Mouse (Mus musculus) CH12.LX (cell line): ENCODE data around the gene Clcn7. TPM values are rescaled to one million over a fixed set of nuclear protein-coding genes. Genes with fewer than 3 reads are reported as not detected.

Source experiments
- DNase-seq: peaks from one replicate; pipeline ENCODE4 v3.0.0-alpha.2; 2013; ENCODE audit errors: extremely low read depth
- H3K27ac ChIP-seq: 2 replicates; pipeline ENCODE4 v1.5.1; 2012; ENCODE audit warnings: low read depth, mild to moderate bottlenecking, control low read depth, moderate library complexity; ENCODE audit not compliant: insufficient read depth
- H3K27me3 ChIP-seq: replicated peaks from 2 replicates; pipeline ENCODE3; 2012; ENCODE audit warnings: inconsistent platforms
- H3K36me3 ChIP-seq, 2 experiments: replicated peaks in 1 of 2; 2 replicates each; pipeline versions ENCODE3 to v1.6.1; 2012; ENCODE audit warnings: inconsistent platforms in 1 of 2, low read length in 1 of 2, mild to moderate bottlenecking in 1 of 2, mixed read lengths in 1 of 2, moderate library complexity in 1 of 2; ENCODE audit not compliant: control insufficient read depth in 1 of 2, insufficient read depth in 1 of 2
- H3K4me1 ChIP-seq, 2 experiments: 2 replicates each; pipeline ENCODE4 v1.6.1; 2012; ENCODE audit warnings: inconsistent platforms in 1 of 2, moderate library complexity in 1 of 2; ENCODE audit not compliant: insufficient read depth in 2 of 2, control insufficient read depth in 1 of 2
- H3K4me2 ChIP-seq: 2 replicates; pipeline ENCODE4 v1.6.1; 2012; ENCODE audit warnings: low read depth, mild to moderate bottlenecking, control low read depth; ENCODE audit not compliant: poor library complexity, insufficient read depth, severe bottlenecking
- H3K4me3 ChIP-seq, 3 experiments: fragments of 150-350 bp in 1 of 3; sonication (generic) in 1 of 3; replicated peaks in 1 of 3; 2 replicates each; pipeline versions ENCODE3 to v1.5.1; 2011 to 2012; ENCODE audit warnings: low read depth in 2 of 3, low read length in 2 of 3, mild to moderate bottlenecking in 2 of 3, moderate library complexity in 2 of 3, control low read depth in 1 of 3, improper control_type of control experiment in 1 of 3, inconsistent platforms in 1 of 3, mixed read lengths in 1 of 3; ENCODE audit not compliant: poor library complexity in 1 of 3
- H3K79me2 ChIP-seq: replicated peaks from 2 replicates; pipeline ENCODE4 v1.6.1; 2012; ENCODE audit warnings: mild to moderate bottlenecking, moderate library complexity; ENCODE audit not compliant: control insufficient read depth, poor library complexity, insufficient read depth, severe bottlenecking; ENCODE audit errors: extremely low read depth
- H3K9ac ChIP-seq: 2 replicates; pipeline ENCODE4 v1.6.1; 2012; ENCODE audit warnings: low read depth, mild to moderate bottlenecking, control low read depth, moderate library complexity; ENCODE audit not compliant: insufficient read depth
- H3K9me3 ChIP-seq: replicated peaks from 2 replicates; pipeline ENCODE3; 2012; ENCODE audit warnings: low read length, inconsistent platforms, mixed read lengths
- BHLHE40 ChIP-seq: IDR thresholded peaks from 2 replicates; pipeline ENCODE4 v1.6.1; 2011; ENCODE audit warnings: mild to moderate bottlenecking, low read depth, low read length, improper control_type of control experiment
- CHD2 ChIP-seq: IDR thresholded peaks from 2 replicates; pipeline ENCODE4 v1.6.1; 2011; ENCODE audit warnings: low read length, improper control_type of control experiment
- CTCF ChIP-seq, 2 experiments: IDR thresholded peaks in 1 of 2; conservative IDR thresholded peaks in 1 of 2; 2 replicates each; pipeline ENCODE4 v1.5.1; 2011 to 2012; ENCODE audit warnings: low read depth in 2 of 2, low read length in 2 of 2, improper control_type of control experiment in 1 of 2, inconsistent platforms in 1 of 2, mild to moderate bottlenecking in 1 of 2, moderate library complexity in 1 of 2
- E2F4 ChIP-seq: IDR thresholded peaks from 2 replicates; pipeline ENCODE4 v1.6.1; 2011; ENCODE audit warnings: low read depth, low read length, improper control_type of control experiment; ENCODE audit not compliant: insufficient replicate concordance
- ELF1 ChIP-seq: IDR thresholded peaks from 2 replicates; pipeline ENCODE4 v1.6.1; 2014; ENCODE audit warnings: low read depth, mild to moderate bottlenecking, inconsistent platforms, low read length, improper control_type of control experiment
- ETS1 ChIP-seq: conservative IDR thresholded peaks from 2 replicates; pipeline ENCODE4 v1.6.1; 2012; ENCODE audit warnings: low read depth, mild to moderate bottlenecking, inconsistent platforms, low read length, improper control_type of control experiment, moderate library complexity
- MAFK ChIP-seq: IDR thresholded peaks from 2 replicates; pipeline ENCODE4 v1.6.1; 2011; ENCODE audit warnings: low read length, improper control_type of control experiment; ENCODE audit not compliant: insufficient replicate concordance
- MAX ChIP-seq: IDR thresholded peaks from 2 replicates; pipeline ENCODE4 v1.6.1; 2011; ENCODE audit warnings: low read length, improper control_type of control experiment
- MAZ ChIP-seq: IDR thresholded peaks from 2 replicates; pipeline ENCODE4 v1.6.1; 2012; ENCODE audit warnings: low read depth, mild to moderate bottlenecking, inconsistent platforms, low read length, improper control_type of control experiment, moderate library complexity
- NELFE ChIP-seq: IDR thresholded peaks from 2 replicates; pipeline ENCODE4 v1.6.1; 2011; ENCODE audit warnings: low read depth, low read length, improper control_type of control experiment
- PAX5 ChIP-seq: IDR thresholded peaks from 2 replicates; pipeline ENCODE4 v1.6.1; 2012; ENCODE audit warnings: low read length, inconsistent platforms, mixed read lengths
- POLR2A ChIP-seq: IDR thresholded peaks from 2 replicates; pipeline ENCODE4 v1.6.1; 2011; ENCODE audit warnings: low read depth, mild to moderate bottlenecking, improper control_type of control experiment, low read length
- RAD21 ChIP-seq: IDR thresholded peaks from 2 replicates; pipeline ENCODE4 v1.6.1; 2011; ENCODE audit warnings: low read depth, mild to moderate bottlenecking, low read length, improper control_type of control experiment, moderate library complexity
- RCOR1 ChIP-seq: conservative IDR thresholded peaks from 2 replicates; pipeline ENCODE4 v1.6.1; 2012; ENCODE audit warnings: low read depth, mild to moderate bottlenecking, inconsistent platforms, low read length, improper control_type of control experiment
- SIN3A ChIP-seq: IDR thresholded peaks from 2 replicates; pipeline ENCODE4 v1.6.1; 2012; ENCODE audit warnings: low read length, improper control_type of control experiment, inconsistent platforms
- SMC3 ChIP-seq: IDR thresholded peaks from 2 replicates; pipeline ENCODE4 v1.6.1; 2011; ENCODE audit warnings: low read depth, low read length, improper control_type of control experiment
- TBP ChIP-seq: conservative IDR thresholded peaks from 2 replicates; pipeline ENCODE4 v1.6.1; 2011; ENCODE audit warnings: low read depth, low read length, improper control_type of control experiment
- TCF12 ChIP-seq: IDR thresholded peaks from 2 replicates; pipeline ENCODE4 v1.6.1; 2014; ENCODE audit warnings: low read depth, mild to moderate bottlenecking, inconsistent platforms, low read length, improper control_type of control experiment
- UBTF ChIP-seq: IDR thresholded peaks from 2 replicates; pipeline ENCODE4 v1.6.1; 2012; ENCODE audit warnings: low read depth, mild to moderate bottlenecking, inconsistent platforms, low read length, improper control_type of control experiment, moderate library complexity
- USF2 ChIP-seq: conservative IDR thresholded peaks from 2 replicates; pipeline ENCODE4 v1.6.1; 2011; ENCODE audit warnings: low read depth, low read length, improper control_type of control experiment
- ZC3H11A ChIP-seq: IDR thresholded peaks from 2 replicates; pipeline ENCODE4 v1.6.1; 2012; ENCODE audit warnings: low read depth, mild to moderate bottlenecking, inconsistent platforms, low read length, improper control_type of control experiment
- ZKSCAN1 ChIP-seq: IDR thresholded peaks from 2 replicates; pipeline ENCODE4 v1.6.1; 2012; ENCODE audit warnings: low read depth, inconsistent platforms, low read length, improper control_type of control experiment, borderline replicate concordance
- ZMIZ1 ChIP-seq: IDR thresholded peaks from 2 replicates; pipeline ENCODE4 v1.6.1; 2012; ENCODE audit warnings: low read depth, mild to moderate bottlenecking, inconsistent platforms, low read length, improper control_type of control experiment
- ZNF384 ChIP-seq: IDR thresholded peaks from 2 replicates; pipeline ENCODE4 v1.6.1; 2012; ENCODE audit warnings: low read depth, low read length, improper control_type of control experiment, inconsistent platforms
- dilution Hi-C: fragments of 300-500 bp; cut with MboI; formaldehyde crosslinking; loops from 2 replicates; pipeline ENCODE4 v1.14.3; 2020; ENCODE audit warnings: low sequenced_read_pairs; ENCODE audit not compliant: extremely low pct_unique_long_range_greater_than_20kb, extremely low pct_ligation_motif_present
- in situ Hi-C: fragments of 300-500 bp; cut with MboI; formaldehyde crosslinking; loops from 3 replicates; pipeline ENCODE4 v1.14.3; 2019; ENCODE audit warnings: low sequenced_read_pairs, low pct_ligation_motif_present, low pct_unique_long_range_greater_than_20kb, mixed read lengths
- polyA plus RNA-seq: library from polyadenylated mRNA; unstranded; fragments of >175 nt; gene quantifications from 2 replicates; pipeline ENCODE4 v1.2.1, GENCODE M21; 2012; ENCODE audit warnings: low read depth; ENCODE audit not compliant: insufficient read length
- total RNA-seq, 2 experiments: library from RNA; depleted of rRNA; stranded (reverse); fragments of 300-350 nt in 1 of 2; fragments of >200 nt in 1 of 2; gene quantifications; 2 replicates each; pipeline ENCODE4 v1.2.3; 2012 to 2014

Clcn7 gene
- total and polyA plus RNA-seq, 3 experiments = 8.3 to 14.3 (median 11.6) TPM

DNA sequence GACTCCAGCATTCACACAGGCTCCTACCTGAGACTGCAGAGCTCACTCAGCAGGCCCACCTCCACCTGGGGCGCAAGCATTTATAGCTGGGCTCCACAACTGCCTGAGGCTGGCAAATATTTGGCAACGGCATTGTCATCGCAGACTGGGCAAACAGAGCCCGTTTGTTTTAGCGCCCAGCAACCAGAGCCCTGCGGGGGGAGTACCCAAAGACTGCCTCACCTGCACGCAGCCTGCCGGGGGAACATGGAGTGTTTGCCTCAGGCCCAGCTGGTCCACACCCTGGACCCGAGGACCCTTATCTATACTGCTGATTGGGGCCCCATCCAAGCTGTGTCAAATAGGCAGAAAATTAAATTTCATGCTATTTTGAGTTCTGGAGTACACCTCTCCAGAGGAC lies 42.2 kb downstream of the Clcn7 start, which contains the start of gene Gm38655:
TSS of gene Gm38655 (minus strand) at position 61 of the 400 bp plus-strand sequence.
- in situ Hi-C loops = no loop called here
- Histone ChIP-seq H3K9me3 (no peaks in the 10 kb centered on the region), H3K9ac (no peak within 1 kb of the TSS), H3K27me3 (peaks cover 91% of the 10 kb centered on the region), H3K4me2 (no peak within 1 kb of the TSS), H3K4me3 (no peak within 1 kb of the TSS), H3K27ac (no peak within 1 kb of the TSS), H3K4me1 (no peaks in the 10 kb centered on the region), H3K79me2 (no peaks in the 10 kb centered on the region), H3K36me3 (no peaks in the 10 kb centered on the region)
- no peak for TF ChIP-seq ZNF384
- no peak for TF ChIP-seq ETS1
- DNase-seq = no peak
- dilution Hi-C loops = no loop called here

DNA sequence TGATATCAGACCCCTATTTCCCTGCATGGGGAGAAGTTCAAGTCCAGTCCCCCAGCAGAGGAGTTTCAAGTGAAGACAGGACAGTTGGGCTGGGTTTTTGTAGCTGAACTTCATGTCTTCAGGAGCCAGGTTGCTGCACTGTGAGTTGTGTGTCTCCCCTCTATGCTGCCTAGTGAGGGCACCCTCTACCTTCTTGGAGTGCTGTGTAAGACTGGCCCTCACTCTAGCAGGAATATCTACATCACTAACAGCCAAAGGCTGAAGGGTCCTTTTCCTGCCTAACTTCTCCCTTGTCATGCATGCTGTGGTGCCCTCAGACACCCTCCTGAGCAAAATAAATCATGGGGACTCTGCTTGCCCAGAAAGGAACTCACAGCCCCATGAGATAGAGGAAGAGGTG lies 50.0 kb downstream of the Clcn7 start:
- in situ Hi-C loops = loop anchor here (10.0 kb wide), 1 partner anchor 92 kb away; the partner anchor contains the start of gene Ube2i
- no peaks in the 10 kb centered on the region for H3K9me3 ChIP-seq
- H3K36me3 ChIP-seq = peaks cover 0 to 18% of the 10 kb centered on the region in 2 experiments
- H3K4me2 ChIP-seq = peak overlapping the region; percentile 26
- H3K27ac ChIP-seq = no peak overlapping the region
- H3K4me1 ChIP-seq = peaks cover 4 to 33% of the 10 kb centered on the region in 2 experiments; a peak in 3 of 4 replicates
- peak; percentile 17 for DNase-seq
- dilution Hi-C loops = no loop called here
- H3K27me3 ChIP-seq = peaks cover 32% of the 10 kb centered on the region
- H3K79me2 ChIP-seq = peaks cover 15% of the 10 kb centered on the region
- H3K9ac ChIP-seq = peak overlapping the region; percentile 95
- TF ChIP-seq ZKSCAN1 (no peak), SIN3A (no peak), ZNF384 (no peak), POLR2A (peak; percentile 34; the same call in 1 of the 2 replicates), SMC3 (peak; percentile 26; the same call in 1 of the 2 replicates), CTCF (conservative IDR thresholded peaks at IDR 0.05 in 1 of 2, IDR thresholded peaks at IDR 0.05 in 1 of 2; ENCODE audit: low read depth in 2 of 2, low read length in 2 of 2) (peak in 1 of 2 experiments; percentile 53; a peak in 2 of 4 replicates), RAD21 (peak; percentile 57)
- TF ChIP-seq, all 38 proteins: peak for 4
- peak overlapping the region in 2 of 3 experiments; percentile 89 to 94 for H3K4me3 ChIP-seq

DNA sequence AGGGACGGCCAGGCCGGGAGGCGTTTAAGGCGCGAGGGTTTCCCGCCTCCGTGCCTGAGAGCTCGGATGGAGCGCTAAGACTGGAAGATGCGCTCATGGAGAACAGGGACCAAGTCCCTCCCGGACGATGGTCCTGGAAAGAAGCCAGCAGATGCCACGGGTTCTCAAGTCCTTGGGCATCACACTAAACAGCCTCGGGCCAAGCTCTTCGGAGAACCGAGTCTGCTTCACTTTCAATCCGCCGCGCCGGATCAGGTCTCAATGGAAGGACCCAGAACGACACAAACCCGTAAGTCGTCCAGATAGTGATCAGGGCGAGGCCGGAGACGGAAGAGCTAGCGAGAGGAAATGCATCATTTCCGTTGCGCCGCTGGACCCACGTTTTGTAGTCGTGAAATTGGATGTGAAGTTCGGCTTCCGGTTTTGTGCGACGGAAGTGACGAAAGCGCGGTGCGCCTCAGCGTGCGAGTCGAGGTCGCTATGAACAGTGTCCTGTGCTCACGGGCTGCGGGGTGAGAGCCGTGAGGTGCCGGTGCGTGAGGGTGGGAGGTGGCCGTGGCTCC lies 51.0 kb downstream of the Clcn7 start, which contains the start of gene BC003965:
TSS of gene BC003965 (plus strand) at position 426 of the 563 bp plus-strand sequence.
- peaks cover 0 to 18% of the 10 kb centered on the region in 2 experiments for H3K36me3 ChIP-seq
- peak within 1 kb of the TSS; percentile 52 for H3K27ac ChIP-seq
- DNase-seq = peak; percentile 99
- peak within 1 kb of the TSS; percentile 89 to 94 (median 94) for H3K4me3 ChIP-seq
- H3K4me1 ChIP-seq = peaks cover 4 to 35% of the 10 kb centered on the region in 2 experiments; a peak in 3 of 4 replicates
- peak within 1 kb of the TSS; percentile 95 for H3K9ac ChIP-seq
- peaks cover 22% of the 10 kb centered on the region for H3K79me2 ChIP-seq
- peaks cover 23% of the 10 kb centered on the region for H3K27me3 ChIP-seq
- in situ Hi-C loops (loop anchor here (10.0 kb wide), 1 partner anchor 91 kb away; the partner anchor contains the start of gene Ube2i), dilution Hi-C loops (no loop called here)
- H3K9me3 ChIP-seq = no peaks in the 10 kb centered on the region
- H3K4me2 ChIP-seq = peak within 1 kb of the TSS; percentile 95
- TF ChIP-seq BHLHE40 (peak; percentile 87), ELF1 (peak; percentile 96), PAX5 (no peak), RAD21 (no peak), MAFK (no peak), USF2 (no peak), UBTF (no peak), TCF12 (peak; percentile 94), SMC3 (no peak), POLR2A (peak; percentile 97), CHD2 (peak; percentile 42; the same call in 1 of the 2 replicates), MAX (peak; percentile 97), TBP (peak; percentile 84), ZC3H11A (no peak), E2F4 (0 out of 2 replicates have a peak, but pooled peaks have one; percentile 20), RCOR1 (peak; percentile 62; the same call in 1 of the 2 replicates), NELFE (peak; percentile 98), ZMIZ1 (peak; percentile 89; the same call in 1 of the 2 replicates), ETS1 (peak; percentile 40; the same call in 1 of the 2 replicates), MAZ (no peak), CTCF (conservative IDR thresholded peaks at IDR 0.05 in 1 of 2, IDR thresholded peaks at IDR 0.05 in 1 of 2; ENCODE audit: low read depth in 2 of 2, low read length in 2 of 2) (no peak)
